Mouse (Mus musculus) cerebellum, postnatal 14 days (tissue): ENCODE results near the gene Gm2a.

Source experiments
- DNase-seq, 2 experiments: peaks; one replicate each; pipeline ENCODE4 v3.0.0; 2021; ENCODE audit warnings: mixed read lengths in 2 of 2

Gene Gm2a

DNA sequence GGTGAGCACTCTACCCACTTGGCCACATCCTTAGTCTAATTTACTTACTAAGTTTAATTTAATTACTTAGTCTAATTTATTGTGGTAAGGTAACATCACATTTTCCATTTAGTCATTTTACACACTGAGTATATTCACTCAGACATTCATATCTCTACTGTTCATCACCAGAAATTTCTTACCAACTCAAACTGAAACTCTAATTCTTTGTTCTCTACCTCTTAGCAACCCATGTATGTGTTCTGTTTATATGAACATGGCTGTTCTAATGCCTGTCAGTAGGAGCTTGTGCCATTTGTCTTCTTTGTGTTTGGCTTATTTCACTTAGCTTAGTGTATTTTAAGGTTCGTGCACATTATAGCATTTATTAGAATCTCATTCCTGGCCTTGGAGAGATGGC is 34.0 kb downstream of the Gm2a start:
- DNase-seq = no peak

DNA sequence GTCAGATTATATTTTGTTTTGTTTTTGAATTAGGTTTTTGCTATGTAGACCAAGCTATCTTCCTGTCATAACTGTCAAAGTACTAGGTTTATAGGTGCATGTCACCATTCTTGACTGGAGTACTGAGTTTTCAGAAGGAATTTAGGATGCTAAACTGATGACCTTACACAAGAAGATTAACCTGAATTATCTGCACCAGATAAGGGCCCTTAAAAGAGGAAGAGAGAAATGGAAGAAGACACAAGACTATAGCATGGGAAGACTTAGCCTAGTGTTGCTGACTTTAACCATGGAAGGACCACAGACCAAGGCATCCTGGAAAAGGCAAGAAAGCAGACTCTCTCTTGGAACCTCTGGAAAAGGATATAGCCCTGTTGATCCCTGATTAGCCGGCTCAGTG is 35.3 kb downstream of the Gm2a start:
- no peak for DNase-seq

DNA sequence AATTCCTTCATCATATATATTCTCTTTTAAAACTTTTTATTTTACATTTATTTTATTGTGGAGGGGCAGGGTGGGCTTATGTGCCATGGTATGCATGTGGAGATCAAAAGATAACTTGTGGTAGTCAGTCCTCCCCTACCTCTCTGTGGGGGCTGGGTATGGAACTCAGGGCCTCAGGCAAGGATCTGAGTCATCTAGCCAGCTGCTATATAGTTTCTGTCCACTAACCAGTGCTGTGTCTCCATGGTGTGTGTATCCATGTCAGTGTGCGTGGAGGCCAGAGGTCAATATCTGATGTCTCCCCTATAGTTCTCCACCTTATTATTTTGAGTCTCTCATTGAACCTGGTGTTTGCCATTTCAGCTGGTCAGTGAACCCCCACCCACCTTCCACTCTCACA is 36.5 kb downstream of the Gm2a start:
- no peak for DNase-seq

DNA sequence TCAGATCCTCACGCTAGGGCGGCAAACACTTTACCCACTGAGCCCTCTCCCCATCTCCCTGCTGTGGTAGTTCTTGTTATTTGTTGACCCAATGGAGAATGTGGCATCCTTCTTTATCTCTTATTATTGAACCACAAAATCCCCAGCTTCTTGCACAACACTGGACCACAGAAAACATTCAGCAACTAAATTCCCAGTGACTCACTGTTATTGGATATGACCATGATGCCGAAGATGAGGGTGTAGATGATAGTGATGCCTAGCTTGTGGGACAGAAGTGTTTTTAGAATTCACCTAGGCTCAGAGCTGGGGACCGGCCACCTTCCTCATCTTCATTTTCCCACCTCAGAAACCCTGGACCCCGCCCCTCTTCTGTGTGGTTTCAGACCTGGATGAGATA is 37.0 kb downstream of the Gm2a start:
- DNase-seq = no peak

DNA sequence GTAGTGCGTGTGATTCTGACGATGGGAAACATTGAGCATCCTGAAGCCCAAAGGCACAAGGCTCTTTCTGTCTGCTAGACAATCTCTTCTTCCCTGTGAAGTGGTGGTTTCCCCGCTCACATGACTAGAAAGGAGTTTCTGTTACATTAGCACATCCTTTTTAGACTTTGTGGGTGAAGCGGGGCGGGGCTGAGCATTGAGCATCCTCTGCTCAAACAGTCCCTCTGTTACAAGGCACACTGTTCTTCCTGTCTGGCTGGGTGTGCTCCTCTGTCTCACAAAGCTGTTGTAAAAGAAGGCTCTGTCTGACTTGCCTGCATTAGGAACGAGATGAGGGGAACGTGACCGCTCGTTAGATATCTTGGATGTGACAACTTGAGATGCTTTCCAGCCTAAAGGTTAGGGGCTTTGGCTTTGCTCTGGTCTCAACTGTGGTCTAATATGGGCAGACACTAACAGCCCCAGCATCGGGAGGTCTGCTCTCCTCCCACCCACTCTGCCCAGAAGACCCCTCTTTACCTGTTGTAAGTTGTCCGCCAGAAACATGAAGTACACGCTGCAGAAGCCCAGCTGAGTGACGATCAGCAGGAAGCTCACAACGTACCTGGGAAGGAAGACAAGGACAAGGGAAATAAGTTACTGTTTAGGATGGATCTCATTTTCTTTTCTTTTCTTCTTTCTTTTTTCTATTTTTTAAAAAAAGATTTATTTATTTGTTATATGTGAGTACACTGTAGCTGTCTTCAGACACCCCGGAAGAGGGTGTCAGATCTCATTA is 39.0 kb downstream of the Gm2a start:
- DNase-seq = no peak

- DNase-seq = no peak
These were observed 39.7 kb downstream of the Gm2a start for GRCm38 (mm10) chr11:55137646-55138045.

DNA sequence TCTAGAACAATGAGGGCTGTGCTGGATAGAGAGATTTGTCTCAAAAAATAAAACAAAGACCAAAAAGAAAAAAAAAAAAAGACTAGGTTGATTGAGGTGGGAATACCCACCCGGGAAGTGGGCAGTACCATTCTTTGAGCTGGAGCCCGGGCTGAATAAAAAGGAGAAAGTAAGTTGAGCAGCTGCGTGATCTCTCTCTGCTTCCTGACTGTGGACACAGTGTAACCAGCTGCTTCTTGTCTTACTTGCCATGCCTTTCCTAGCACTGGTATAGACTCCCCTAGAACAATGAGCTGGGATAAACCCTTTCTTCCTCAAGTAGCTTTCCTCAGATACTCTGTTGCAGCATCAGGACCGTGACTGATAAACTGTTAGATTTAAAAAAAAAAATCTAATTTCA is 43.6 kb downstream of the Gm2a start:
- DNase-seq = no peak

GRCm38 (mm10) chr11:55144011-55144410 is 46.1 kb downstream of the Gm2a start:
- DNase-seq = no peak

- DNase-seq = no peak
These were observed 48.9 kb downstream of the Gm2a start for GRCm38 (mm10) chr11:55146855-55147254.

GRCm38 (mm10) chr11:55147423-55147822 is 49.5 kb downstream of the Gm2a start:
- no peak for DNase-seq

DNA sequence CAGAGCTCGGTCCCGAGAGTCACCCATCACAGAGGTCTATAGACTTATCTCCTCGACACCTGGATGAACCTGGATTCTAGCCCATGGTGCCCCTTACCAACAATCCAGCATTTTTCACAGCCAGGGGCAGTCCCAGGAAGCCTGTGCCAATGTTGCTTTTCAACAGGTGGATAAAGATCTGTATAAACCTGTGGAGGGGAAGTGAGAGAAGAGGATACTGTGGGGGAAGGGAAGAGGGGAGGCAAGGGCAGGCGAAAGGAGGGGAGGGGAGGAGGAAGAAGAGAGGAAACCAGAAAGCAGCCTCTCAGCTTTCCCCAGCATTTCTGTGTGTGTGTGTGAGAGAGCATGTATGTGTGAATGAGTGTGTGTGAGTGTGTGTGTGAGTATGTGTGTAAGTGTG is 50.5 kb downstream of the Gm2a start:
- DNase-seq = no peak

DNA sequence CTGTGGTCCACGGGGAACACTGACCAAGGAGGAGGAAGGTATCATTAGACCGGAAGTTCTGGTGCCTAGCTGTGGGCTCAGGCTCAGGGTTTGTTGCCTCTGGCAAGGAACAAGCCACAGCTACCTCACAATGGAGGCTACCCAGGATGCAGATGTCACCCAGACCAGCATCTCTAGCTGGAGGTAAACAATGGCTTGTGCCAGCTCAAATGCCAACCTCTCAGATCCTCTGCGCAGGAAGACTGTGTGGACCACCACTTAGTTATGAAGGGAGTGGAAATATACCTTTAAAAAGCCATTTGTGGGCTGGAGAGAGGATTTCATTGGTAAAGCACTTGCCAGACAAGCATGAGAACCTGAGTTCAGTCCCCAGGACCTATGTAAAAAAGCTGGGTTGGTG is 53.7 kb downstream of the Gm2a start, which contains the start of gene Slc36a3:
Gene Slc36a3, minus strand, starts transcription at position 101 of the 400 bp plus-strand sequence.
- no peak for DNase-seq

- DNase-seq = no peak
These were observed 56.6 kb downstream of the Gm2a start for GRCm38 (mm10) chr11:55154398-55155069.

DNA sequence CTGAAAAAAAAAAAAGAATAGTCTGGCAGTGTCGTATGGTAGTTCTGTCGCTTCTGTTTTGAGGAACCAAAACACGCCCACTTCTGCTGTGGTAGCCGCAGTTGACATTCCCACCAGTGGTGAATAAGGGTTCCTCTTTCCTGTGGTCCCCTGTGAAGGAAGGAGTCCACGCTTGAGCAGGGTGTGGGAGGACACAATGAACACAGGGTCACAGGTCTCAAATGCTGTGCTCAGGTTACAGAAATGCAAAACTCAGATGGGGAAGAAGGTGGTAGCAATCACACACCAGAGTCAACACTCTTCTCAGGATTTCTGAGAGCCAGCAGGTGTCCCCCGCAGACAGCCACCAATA is 57.1 kb downstream of the Gm2a start:
- no peak for DNase-seq

- peak; percentile 92 to 96 for DNase-seq
These were observed 61.0 kb downstream of the Gm2a start for GRCm38 (mm10) chr11:55158785-55159359.
